ENCODE assay signal across 9 mouse cellular contexts in the genomic region with DNA sequence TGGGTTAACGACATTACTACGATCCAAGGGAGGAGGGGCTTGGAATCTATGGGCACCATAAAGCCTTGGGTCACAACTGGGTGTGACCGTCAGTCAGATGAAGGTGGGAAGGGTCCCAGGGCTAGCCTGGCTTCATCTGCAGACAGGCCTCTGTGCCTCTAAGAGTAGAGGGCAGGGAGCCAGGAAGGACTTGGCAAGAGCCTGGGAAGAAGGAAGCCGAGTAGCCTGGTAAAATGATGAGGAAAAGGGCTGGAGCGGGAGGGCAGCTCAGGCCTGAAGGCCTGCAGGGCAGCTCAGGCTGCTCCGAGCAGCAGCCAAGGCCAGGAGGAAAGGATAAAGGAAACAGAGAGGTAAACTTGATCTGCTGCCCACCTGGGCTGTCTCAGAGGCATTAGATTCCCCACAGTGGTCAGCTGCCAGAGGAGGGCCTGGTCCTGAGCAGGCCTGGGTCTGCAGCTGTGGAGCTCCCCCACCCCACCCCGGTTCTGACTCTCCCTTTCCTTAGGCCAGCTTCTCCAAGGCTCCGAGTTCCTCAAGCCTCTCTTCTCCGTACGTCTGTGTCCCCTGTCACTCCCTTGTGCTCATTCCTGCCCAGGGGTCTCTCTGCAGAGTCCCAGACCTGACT. TPM values are rescaled to one million over a fixed set of nuclear protein-coding genes. Genes with fewer than 3 reads are reported as not detected.
DNase-seq lines count a peak whose midpoint lies in the region; ATAC-seq lines count a peak whose summit lies in the region.
"Had no signal": no experiment of that assay in that cellular context is flagged by ENCODE, and none has a peak within 500 bp of the region (broad histone marks: within the 10 kb centered on the region; RNA-seq: fewer than 3 reads in every experiment).

No protein-coding gene starts in this region.

- peak; percentile 50; the same call in 1 of the 2 replicates for ATAC-seq in embryonic facial prominence, embryonic 13.5 days (ENCODE audit: insufficient number of reproducible peaks, insufficient read depth, low FRiP score, low TSS enrichment, low read depth)
- no peak; the same call in 1 of the 2 replicates for ATAC-seq in heart, embryonic 14.5 days (ENCODE audit: insufficient number of reproducible peaks, insufficient read depth, low FRiP score, low read depth)
- peak; percentile 77 for ATAC-seq in limb, embryonic 13.5 days (ENCODE audit: low FRiP score, low read depth)
- ATAC-seq in megakaryocyte progenitor cell, adult 5-6 weeks (replicated peaks; ENCODE audit: poor library complexity), result no peak
- no peak for ATAC-seq in liver, embryonic 12.5 days

- H3K9me3 ChIP-seq in embryonic facial prominence, embryonic 13.5 days, result no peaks in the 10 kb centered on the region
- no peaks in the 10 kb centered on the region for H3K9me3 ChIP-seq in heart, embryonic 14.5 days (ENCODE audit: control insufficient read depth, low read length)
- no peaks in the 10 kb centered on the region for H3K9me3 ChIP-seq in limb, embryonic 13.5 days
- H3K9me3 ChIP-seq in liver, embryonic 12.5 days (replicated peaks), result no peaks in the 10 kb centered on the region
- H3K9me3 ChIP-seq: liver, embryonic 15.5 days had no signal

- no peak overlapping the region for H3K4me3 ChIP-seq in embryonic facial prominence, embryonic 13.5 days
- no peak overlapping the region for H3K4me3 ChIP-seq in heart, embryonic 14.5 days (ENCODE audit: control insufficient read depth in 1 of 2, insufficient read depth in 1 of 2, low read depth in 1 of 2, low read length in 2 of 2)
- H3K4me3 ChIP-seq in limb, embryonic 13.5 days, result no peak overlapping the region
- H3K4me3 ChIP-seq in liver, embryonic 12.5 days, result no peak overlapping the region
- H3K4me3 ChIP-seq: liver, embryonic 15.5 days had no signal

- H3K4me1 ChIP-seq in embryonic facial prominence, embryonic 13.5 days, result peaks cover 18% of the 10 kb centered on the region
- H3K4me1 ChIP-seq in heart, embryonic 14.5 days (ENCODE audit: control insufficient read depth in 2 of 2, insufficient read depth in 2 of 2, low read length in 2 of 2), result peaks cover 14 to 19% of the 10 kb centered on the region in 2 experiments
- peaks cover 32% of the 10 kb centered on the region for H3K4me1 ChIP-seq in limb, embryonic 13.5 days
- H3K4me1 ChIP-seq in liver, embryonic 12.5 days, result no peaks in the 10 kb centered on the region
- H3K4me1 ChIP-seq: liver, embryonic 15.5 days had no signal

- peak overlapping the region; percentile 68 for H3K27ac ChIP-seq in embryonic facial prominence, embryonic 13.5 days
- H3K27ac ChIP-seq in heart, embryonic 14.5 days (replicated peaks in 1 of 2; ENCODE audit: control insufficient read depth in 1 of 2, insufficient read depth in 1 of 2, low read depth in 2 of 2, low read length in 2 of 2), result peak overlapping the region; percentile 7 to 50; a peak in 2 of 4 replicates
- H3K27ac ChIP-seq in limb, embryonic 13.5 days, result peak overlapping the region; percentile 78
- H3K27ac ChIP-seq in liver, embryonic 12.5 days, result no peak overlapping the region
- H3K27ac ChIP-seq: liver, embryonic 15.5 days had no signal

- H3K27me3 ChIP-seq in embryonic facial prominence, embryonic 13.5 days, result no peaks in the 10 kb centered on the region
- no peaks in the 10 kb centered on the region for H3K27me3 ChIP-seq in heart, embryonic 14.5 days (ENCODE audit: control insufficient read depth, insufficient read depth, low read length)
- no peaks in the 10 kb centered on the region for H3K27me3 ChIP-seq in limb, embryonic 13.5 days
- peaks cover 11% of the 10 kb centered on the region; the same call in 1 of the 2 replicates for H3K27me3 ChIP-seq in liver, embryonic 12.5 days (replicated peaks)
- H3K27me3 ChIP-seq: liver, embryonic 15.5 days had no signal

- DNase-seq in ovary, postnatal 14 days (ENCODE audit: low spot score), result peak; percentile 56
- no peak for DNase-seq in ovary, adult 18-20 months (ENCODE audit: low spot score)
- no peak for DNase-seq in thymus, postnatal 10 days (ENCODE audit: low spot score in 2 of 2)

- H3K4me2 ChIP-seq in embryonic facial prominence, embryonic 13.5 days, result no peak overlapping the region
- no peak overlapping the region for H3K4me2 ChIP-seq in heart, embryonic 14.5 days (ENCODE audit: low read length)
- peak overlapping the region; percentile 3 for H3K4me2 ChIP-seq in limb, embryonic 13.5 days (replicated peaks)
- H3K4me2 ChIP-seq in liver, embryonic 12.5 days, result no peak overlapping the region
- H3K4me2 ChIP-seq: liver, embryonic 15.5 days had no signal

- H3K36me3 ChIP-seq in embryonic facial prominence, embryonic 13.5 days, result no peaks in the 10 kb centered on the region
- no peaks in the 10 kb centered on the region for H3K36me3 ChIP-seq in heart, embryonic 14.5 days (ENCODE audit: control insufficient read depth, insufficient read depth, low read length)
- H3K36me3 ChIP-seq in limb, embryonic 13.5 days, result no peaks in the 10 kb centered on the region
- H3K36me3 ChIP-seq in liver, embryonic 12.5 days, result no peaks in the 10 kb centered on the region
- H3K36me3 ChIP-seq: liver, embryonic 15.5 days had no signal

- 42% methylated on average over 10 of the region's 10 CpGs for WGBS in embryonic facial prominence, embryonic 13.5 days
- WGBS in heart, embryonic 14.5 days, result 48% methylated on average over 10 of the region's 10 CpGs
- 27% methylated on average over 10 of the region's 10 CpGs for WGBS in limb, embryonic 13.5 days
- WGBS in liver, embryonic 12.5 days (ENCODE audit: insufficient replicate concordance), result 66% methylated on average over 10 of the region's 10 CpGs

- H3K9ac ChIP-seq in embryonic facial prominence, embryonic 13.5 days, result no peak overlapping the region
- H3K9ac ChIP-seq in heart, embryonic 14.5 days (ENCODE audit: low read length), result peak overlapping the region; percentile 27; the same call in 1 of the 2 replicates
- H3K9ac ChIP-seq in limb, embryonic 13.5 days, result peak overlapping the region; percentile 8
- no peak overlapping the region for H3K9ac ChIP-seq in liver, embryonic 12.5 days
- H3K9ac ChIP-seq: liver, embryonic 15.5 days had no signal

RNA-seq across cellular contexts. Expression of a gene that starts 27.5 kb away (rescaled TPM):
- polyA plus RNA-seq in embryonic facial prominence, embryonic 13.5 days (2015; fragmentation: Nextera tagmentation; extraction: Ambion mirVana), result 0.22 and 0.56 TPM in 2 replicates
- 2.2 and 2.4 TPM in 2 replicates for polyA plus RNA-seq in heart, embryonic 14.5 days (2014; fragmentation: Nextera tagmentation; extraction: Ambion mirVana)
- 0.51 and 0.56 TPM in 2 replicates for polyA plus RNA-seq in limb, embryonic 13.5 days (2015; fragmentation: Nextera tagmentation; extraction: Ambion mirVana)
- total RNA-seq in megakaryocyte progenitor cell, adult 5-6 weeks (2015), result not detected in 2 replicates
- not detected in 2 replicates for total RNA-seq in megakaryocyte progenitor cell, adult 5-6 weeks (2017)
- polyA plus RNA-seq in liver, embryonic 12.5 days (2016; fragmentation: Nextera tagmentation; extraction: Ambion mirVana), result 1.5 and 1.6 TPM in 2 replicates

RNA-seq across cellular contexts. Expression of a gene that starts 44.9 kb away (rescaled TPM):
- 35.3 and 38.7 TPM in 2 replicates for polyA plus RNA-seq in embryonic facial prominence, embryonic 13.5 days (2015; fragmentation: Nextera tagmentation; extraction: Ambion mirVana)
- 25.9 and 30.2 TPM in 2 replicates for polyA plus RNA-seq in heart, embryonic 14.5 days (2014; fragmentation: Nextera tagmentation; extraction: Ambion mirVana)
- polyA plus RNA-seq in limb, embryonic 13.5 days (2015; fragmentation: Nextera tagmentation; extraction: Ambion mirVana), result 34.6 and 36.4 TPM in 2 replicates
- total RNA-seq in megakaryocyte progenitor cell, adult 5-6 weeks (2015), result 53.9 and 54.8 TPM in 2 replicates
- total RNA-seq in megakaryocyte progenitor cell, adult 5-6 weeks (2017), result 50.3 and 80.3 TPM in 2 replicates
- 24.1 and 24.3 TPM in 2 replicates for polyA plus RNA-seq in liver, embryonic 12.5 days (2016; fragmentation: Nextera tagmentation; extraction: Ambion mirVana)

Comparison
In these comparisons a context has a peak if more than half of its experiments do, and no peak if none do; other contexts are left out.
1. ATAC-seq: peak in embryonic facial prominence, embryonic 13.5 days (single experiment) and limb, embryonic 13.5 days (single experiment); none in heart, embryonic 14.5 days (single experiment), megakaryocyte progenitor cell, adult 5-6 weeks (single experiment) and liver, embryonic 12.5 days (single experiment).
2. H3K9ac ChIP-seq: peak in heart, embryonic 14.5 days (single experiment) and limb, embryonic 13.5 days (single experiment); none in embryonic facial prominence, embryonic 13.5 days (single experiment) and liver, embryonic 12.5 days (single experiment).